ENCODE assay signal across 17 mouse cellular contexts in the genomic region with DNA sequence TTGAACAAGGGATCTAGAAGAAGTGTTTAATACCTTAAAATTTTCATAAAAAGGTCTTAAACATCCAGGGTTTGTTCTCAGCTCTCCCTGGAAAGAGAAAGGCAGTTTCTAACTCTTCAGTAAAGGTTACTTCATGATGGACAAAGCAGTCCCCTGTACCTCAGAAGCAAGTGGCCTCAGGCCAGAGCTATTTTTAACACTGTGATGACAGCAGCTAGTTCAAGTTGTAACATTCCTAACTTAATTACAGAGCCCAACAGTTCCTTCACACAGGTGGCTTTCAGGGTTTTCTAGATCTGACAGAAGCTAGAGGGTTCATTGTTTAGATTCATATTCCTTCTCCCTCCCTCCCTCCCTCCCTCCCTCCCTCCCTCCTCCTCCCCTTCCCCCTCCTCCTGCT. TPM values are rescaled to one million over a fixed set of nuclear protein-coding genes. Genes with fewer than 3 reads are reported as not detected.
DNase-seq lines count a peak whose midpoint lies in the region; ATAC-seq and TF ChIP-seq lines count a peak whose summit lies in the region.
"Had no signal": no experiment of that assay in that cellular context is flagged by ENCODE, and none has a peak within 500 bp of the region (broad histone marks: within the 10 kb centered on the region; RNA-seq: fewer than 3 reads in every experiment).

No protein-coding gene starts in this region.

- ATAC-seq in embryonic facial prominence, embryonic 14.5 days (ENCODE audit: low read depth): 0 out of 2 replicates have a peak, but pooled peaks have one; percentile 37
- peak; percentile 66 for ATAC-seq in heart, postnatal 0 days (ENCODE audit: insufficient read depth, low read depth)
- ATAC-seq in limb, embryonic 11.5 days (ENCODE audit: insufficient number of reproducible peaks, low FRiP score, low TSS enrichment, low read depth): no peak
- ATAC-seq: forebrain, embryonic 15.5 days; lung, postnatal 0 days had no signal

- H3K4me2 ChIP-seq in embryonic facial prominence, embryonic 14.5 days (ENCODE audit: low read depth, low read length): no peak overlapping the region
- H3K4me2 ChIP-seq in heart, postnatal 0 days (ENCODE audit: low read depth, low read length): peak overlapping the region; percentile 30
- no peak overlapping the region for H3K4me2 ChIP-seq in limb, embryonic 11.5 days (ENCODE audit: low read depth, severe bottlenecking)
- H3K4me2 ChIP-seq: forebrain, embryonic 15.5 days; neural tube, embryonic 12.5 days; stomach, embryonic 15.5 days had no signal

- H3K9me3 ChIP-seq in embryonic facial prominence, embryonic 14.5 days (ENCODE audit: control insufficient read depth, low read length): no peaks in the 10 kb centered on the region
- no peaks in the 10 kb centered on the region for H3K9me3 ChIP-seq in heart, postnatal 0 days (replicated peaks; ENCODE audit: control insufficient read depth, low read length)
- H3K9me3 ChIP-seq in limb, embryonic 11.5 days (ENCODE audit: control insufficient read depth, low read length): 0 out of 2 replicates have a peak, but pooled peaks cover 2% of the 10 kb centered on the region
- H3K9me3 ChIP-seq: forebrain, embryonic 15.5 days; stomach, embryonic 15.5 days had no signal

- H3K36me3 ChIP-seq in embryonic facial prominence, embryonic 14.5 days (ENCODE audit: control insufficient read depth, insufficient read depth, low read length): no peaks in the 10 kb centered on the region
- H3K36me3 ChIP-seq in heart, postnatal 0 days (replicated peaks; ENCODE audit: control insufficient read depth, insufficient read depth, low read length): no peaks in the 10 kb centered on the region
- no peaks in the 10 kb centered on the region for H3K36me3 ChIP-seq in limb, embryonic 11.5 days (ENCODE audit: control insufficient read depth, insufficient read depth, low read length)
- H3K36me3 ChIP-seq: forebrain, embryonic 15.5 days; neural tube, embryonic 12.5 days; stomach, embryonic 15.5 days had no signal

- H3K9ac ChIP-seq in embryonic facial prominence, embryonic 14.5 days (ENCODE audit: low read depth, low read length): no peak overlapping the region
- no peak overlapping the region for H3K9ac ChIP-seq in heart, postnatal 0 days (replicated peaks; ENCODE audit: low read depth, low read length)
- H3K9ac ChIP-seq in limb, embryonic 11.5 days (ENCODE audit: low read length): no peak overlapping the region
- H3K9ac ChIP-seq: forebrain, embryonic 15.5 days; neural tube, embryonic 12.5 days; stomach, embryonic 15.5 days had no signal

- TF ChIP-seq CTCF in heart, postnatal 0 days (IDR thresholded peaks at IDR 0.05; ENCODE audit: low read depth): no peak

- H3K27me3 ChIP-seq in embryonic facial prominence, embryonic 14.5 days (replicated peaks; ENCODE audit: control insufficient read depth, insufficient read depth, low read length): no peaks in the 10 kb centered on the region
- H3K27me3 ChIP-seq in heart, postnatal 0 days (ENCODE audit: control insufficient read depth, insufficient read depth, low read length): no peaks in the 10 kb centered on the region
- H3K27me3 ChIP-seq in limb, embryonic 11.5 days (ENCODE audit: control insufficient read depth, insufficient read depth, low read length): no peaks in the 10 kb centered on the region
- H3K27me3 ChIP-seq: neural tube, embryonic 12.5 days; stomach, embryonic 15.5 days had no signal

- DNase-seq in heart, adult 11 months: peak; percentile 92
- no peak for DNase-seq in heart, postnatal 25 days (ENCODE audit: low spot score)
- peak; percentile 66 for DNase-seq in embryonic facial prominence, embryonic 14.5 days (ENCODE audit: low spot score)
- DNase-seq in heart, postnatal 0 days (ENCODE audit: low spot score): peak; percentile 82
- DNase-seq in limb, embryonic 11.5 days (ENCODE audit: low spot score): peak; percentile 47
- no peak for DNase-seq in right cerebral cortex, adult 18-20 months
- no peak for DNase-seq in right cerebral cortex, postnatal 10 days (ENCODE audit: low spot score in 2 of 2)
- DNase-seq in thymus, postnatal 36 days: no peak
- DNase-seq: adrenal gland, postnatal 36 days; layer of hippocampus, adult 9-11 months; liver; midbrain, embryonic 14.5 days had no signal

- TF ChIP-seq EP300 in heart, postnatal 0 days (IDR thresholded peaks at IDR 0.05; ENCODE audit: low read depth): no peak

- H3K27ac ChIP-seq in embryonic facial prominence, embryonic 14.5 days (replicated peaks; ENCODE audit: low read depth, low read length): no peak overlapping the region
- peak overlapping the region; percentile 72 for H3K27ac ChIP-seq in heart, postnatal 0 days (ENCODE audit: low read depth)
- no peak overlapping the region for H3K27ac ChIP-seq in limb, embryonic 11.5 days (replicated peaks; ENCODE audit: low read depth, low read length)
- H3K27ac ChIP-seq: forebrain, embryonic 15.5 days; neural tube, embryonic 12.5 days; stomach, embryonic 15.5 days had no signal

- intact Hi-C loops in heart, postnatal 25 days (cut with DNase I): no loop called here

- H3K4me3 ChIP-seq in embryonic facial prominence, embryonic 14.5 days (ENCODE audit: low read depth, low read length): no peak overlapping the region
- no peak overlapping the region for H3K4me3 ChIP-seq in heart, postnatal 0 days (ENCODE audit: low read depth, low read length)
- H3K4me3 ChIP-seq in limb, embryonic 11.5 days (ENCODE audit: low read depth, low read length): no peak overlapping the region
- H3K4me3 ChIP-seq: forebrain, embryonic 15.5 days; neural tube, embryonic 12.5 days; stomach, embryonic 15.5 days had no signal

- H3K4me1 ChIP-seq in embryonic facial prominence, embryonic 14.5 days (ENCODE audit: control insufficient read depth, insufficient read depth, low read length): peaks cover 7% of the 10 kb centered on the region
- peaks cover 31% of the 10 kb centered on the region for H3K4me1 ChIP-seq in heart, postnatal 0 days (ENCODE audit: control insufficient read depth, insufficient read depth)
- H3K4me1 ChIP-seq in limb, embryonic 11.5 days (ENCODE audit: control insufficient read depth, insufficient read depth, low read length): peaks cover 8% of the 10 kb centered on the region
- H3K4me1 ChIP-seq: forebrain, embryonic 15.5 days; neural tube, embryonic 12.5 days; stomach, embryonic 15.5 days had no signal

RNA-seq across cellular contexts. Expression of a gene that starts 36.4 kb away (rescaled TPM):
- 10 to 100 TPM; 42.4 to 43.5 TPM for total RNA-seq in heart, postnatal 25 days (2021)
- polyA plus RNA-seq in embryonic facial prominence, embryonic 14.5 days (2014; fragmentation: Nextera tagmentation; extraction: Ambion mirVana): 16.6 and 18.5 TPM in 2 replicates
- 41.2 and 53.5 TPM in 2 replicates for total RNA-seq in heart, postnatal 0 days (2014; rRNA removed; ENCODE audit: low replicate concordance)
- 26.2 and 27.0 TPM in 2 replicates for polyA plus RNA-seq in heart, postnatal 0 days (2015; fragmentation: Nextera tagmentation; extraction: Ambion mirVana)
- polyA plus RNA-seq in limb, embryonic 11.5 days (2014; fragmentation: Nextera tagmentation; extraction: Ambion mirVana): 39.2 and 41.7 TPM in 2 replicates
- total RNA-seq: granulocyte monocyte progenitor cell, adult 5-6 weeks had no signal

Comparison
In these comparisons a context has a peak if more than half of its experiments do, and no peak if none do; other contexts are left out.
1. DNase-seq: peak in heart, adult 11 months (single experiment), embryonic facial prominence, embryonic 14.5 days (single experiment), heart, postnatal 0 days (single experiment) and limb, embryonic 11.5 days (single experiment); none in heart, postnatal 25 days (single experiment), right cerebral cortex, adult 18-20 months (single experiment), right cerebral cortex, postnatal 10 days (0 of 2) and thymus, postnatal 36 days (0 of 2).